Mouse (Mus musculus) limb, embryonic 15.5 days (tissue): Measurements from ENCODE around the gene Stn1. TPM values are rescaled to one million over a fixed set of nuclear protein-coding genes. Genes with fewer than 3 reads are reported as not detected.

ENCODE experiments used
- ATAC-seq: fragments of 200-750 bp; cut with Nextera tagmentation; 2 replicates; pipeline ENCODE4 v1.8.0; 2017; ENCODE audit warnings: low read depth, moderate TSS enrichment; ENCODE audit not compliant: insufficient number of reproducible peaks, low FRiP score, low TSS enrichment
- H3K27ac ChIP-seq: fragments of 300-500 bp; sonication (generic); 2 replicates; pipeline ENCODE4 v1.5.1; 2015; ENCODE audit warnings: moderate library complexity, mild to moderate bottlenecking, inconsistent platforms
- H3K27me3 ChIP-seq: fragments of 300-500 bp; sonication (generic); 2 replicates; pipeline ENCODE4 v1.6.1; 2015; ENCODE audit warnings: inconsistent platforms
- H3K36me3 ChIP-seq: fragments of 300-500 bp; sonication (generic); 2 replicates; pipeline ENCODE4 v1.6.1; 2015; ENCODE audit warnings: inconsistent platforms
- H3K4me1 ChIP-seq: fragments of 300-500 bp; sonication (generic); 2 replicates; pipeline ENCODE4 v1.6.1; 2015; ENCODE audit warnings: inconsistent platforms
- H3K4me2 ChIP-seq: fragments of 300-500 bp; sonication (generic); 2 replicates; pipeline ENCODE4 v1.6.1; 2015; ENCODE audit warnings: mild to moderate bottlenecking, inconsistent platforms
- H3K4me3 ChIP-seq: fragments of 300-500 bp; sonication (generic); 2 replicates; pipeline ENCODE4 v1.5.1; 2015; ENCODE audit warnings: mild to moderate bottlenecking, inconsistent platforms
- H3K9ac ChIP-seq: fragments of 300-500 bp; sonication (generic); 2 replicates; pipeline ENCODE4 v1.6.1; 2015; ENCODE audit warnings: inconsistent platforms
- H3K9me3 ChIP-seq: fragments of 300-500 bp; sonication (generic); 2 replicates; pipeline ENCODE4 v1.6.1; 2016; ENCODE audit warnings: inconsistent platforms
- WGBS: fragments of 180-500 bp; shearing (Covaris S2); methylation state at CpG from one replicate; pipeline ENCODE4 v1.1.7; 2015; 5-methylcytosine and 5-hydroxymethylcytosine counted together
- polyA plus RNA-seq: library from polyadenylated mRNA; unstranded; fragments of >200 nt; fragmentation: Nextera tagmentation; extraction: Ambion mirVana; gene quantifications from 2 replicates; pipeline ENCODE4 v1.2.1, GENCODE M21; 2015

Stn1 gene
- polyA plus RNA-seq, 1 experiment from 2014 or later: 52.2 TPM

- H3K36me3 ChIP-seq: no peaks in the 10 kb centered on the region
- peaks cover 37% of the 10 kb centered on the region for H3K4me1 ChIP-seq
- WGBS: under 1% methylated on average over 69 of the region's 70 CpGs
- no peaks in the 10 kb centered on the region for H3K27me3 ChIP-seq
- peak within 1 kb of the TSS; percentile 80 for H3K4me3 ChIP-seq
- H3K4me2 ChIP-seq: peak within 1 kb of the TSS; percentile 88
- H3K9ac ChIP-seq: peak within 1 kb of the TSS; percentile 94
- peak within 1 kb of the TSS; percentile 91 for H3K27ac ChIP-seq
- no peaks in the 10 kb centered on the region for H3K9me3 ChIP-seq
- ATAC-seq: peak; percentile 86
These were observed 72.7 kb downstream of the Stn1 start, which contains the start of gene Sh3pxd2a for GRCm38 (mm10) chr19:47464304-47465241. Gene Sh3pxd2a (minus strand): TSS chr19:47464401.

- no peaks in the 10 kb centered on the region for H3K27me3 ChIP-seq
- peak overlapping the region; percentile 80 for H3K4me3 ChIP-seq
- under 1% methylated on average over 43 of the region's 46 CpGs for WGBS
- peaks cover 45% of the 10 kb centered on the region for H3K4me1 ChIP-seq
- H3K27ac ChIP-seq: peak overlapping the region; percentile 91
- peak overlapping the region; percentile 88 for H3K4me2 ChIP-seq
- ATAC-seq: peak; percentile 61
- no peaks in the 10 kb centered on the region for H3K36me3 ChIP-seq
- peak overlapping the region; percentile 94 for H3K9ac ChIP-seq
- no peaks in the 10 kb centered on the region for H3K9me3 ChIP-seq
These were observed 73.5 kb downstream of the Stn1 start for GRCm38 (mm10) chr19:47463636-47464303.

GRCm38 (mm10) chr19:47463206-47463605 is 74.1 kb downstream of the Stn1 start:
- Histone ChIP-seq H3K4me3 (peak overlapping the region; percentile 80), H3K9ac (peak overlapping the region; percentile 94), H3K9me3 (no peaks in the 10 kb centered on the region), H3K36me3 (no peaks in the 10 kb centered on the region), H3K27me3 (no peaks in the 10 kb centered on the region), H3K4me1 (peaks cover 51% of the 10 kb centered on the region), H3K4me2 (peak overlapping the region; percentile 88), H3K27ac (peak overlapping the region; percentile 91)
- ATAC-seq: no peak
- WGBS: under 1% methylated on average over 13 of the region's 13 CpGs

GRCm38 (mm10) chr19:47462725-47463124 is 74.6 kb downstream of the Stn1 start:
- Histone ChIP-seq H3K9ac (peak overlapping the region; percentile 94; the same call in 1 of the 2 replicates), H3K27ac (no peak overlapping the region), H3K4me1 (peaks cover 56% of the 10 kb centered on the region), H3K36me3 (no peaks in the 10 kb centered on the region), H3K4me2 (peak overlapping the region; percentile 88), H3K4me3 (peak overlapping the region; percentile 80), H3K27me3 (no peaks in the 10 kb centered on the region), H3K9me3 (no peaks in the 10 kb centered on the region)
- ATAC-seq: no peak
- WGBS: 17% methylated on average over 6 of the region's 6 CpGs

- peaks cover 62% of the 10 kb centered on the region for H3K4me1 ChIP-seq
- H3K9ac ChIP-seq: no peak overlapping the region
- no peak overlapping the region for H3K4me3 ChIP-seq
- H3K36me3 ChIP-seq: no peaks in the 10 kb centered on the region
- no peaks in the 10 kb centered on the region for H3K27me3 ChIP-seq
- no peaks in the 10 kb centered on the region for H3K9me3 ChIP-seq
- peak overlapping the region; percentile 88; the same call in 1 of the 2 replicates for H3K4me2 ChIP-seq
- ATAC-seq: no peak
- 85% methylated on average over 3 of the region's 3 CpGs for WGBS
- H3K27ac ChIP-seq: no peak overlapping the region
These were observed 75.5 kb downstream of the Stn1 start for GRCm38 (mm10) chr19:47461838-47462237.

GRCm38 (mm10) chr19:47461386-47461785 is 75.9 kb downstream of the Stn1 start:
- ATAC-seq: no peak
- Histone ChIP-seq H3K4me1 (peaks cover 62% of the 10 kb centered on the region), H3K27me3 (no peaks in the 10 kb centered on the region), H3K9me3 (no peaks in the 10 kb centered on the region), H3K27ac (no peak overlapping the region), H3K4me3 (no peak overlapping the region), H3K9ac (no peak overlapping the region), H3K4me2 (no peak overlapping the region), H3K36me3 (no peaks in the 10 kb centered on the region)
- 86% methylated on average over 9 of the region's 9 CpGs for WGBS

GRCm38 (mm10) chr19:47460120-47460960 is 77.0 kb downstream of the Stn1 start:
- no peaks in the 10 kb centered on the region for H3K27me3 ChIP-seq
- H3K9ac ChIP-seq: 0 out of 2 replicates have a peak overlapping the region, but pooled peaks have one; percentile 17
- H3K4me1 ChIP-seq: peaks cover 66% of the 10 kb centered on the region
- no peak overlapping the region; the same call in 1 of the 2 replicates for H3K27ac ChIP-seq
- no peaks in the 10 kb centered on the region for H3K9me3 ChIP-seq
- H3K36me3 ChIP-seq: no peaks in the 10 kb centered on the region
- H3K4me3 ChIP-seq: no peak overlapping the region
- WGBS: 54% methylated on average over 19 of the region's 19 CpGs
- no peak overlapping the region for H3K4me2 ChIP-seq
- no peak for ATAC-seq

- no peak for ATAC-seq
- no peak overlapping the region for H3K4me3 ChIP-seq
These were observed 78.1 kb downstream of the Stn1 start for GRCm38 (mm10) chr19:47459214-47459613.

GRCm38 (mm10) chr19:47458504-47459161 is 78.7 kb downstream of the Stn1 start:
- no peak overlapping the region for H3K9ac ChIP-seq

More at GRCm38 (mm10) chr19:47459214-47459613, 78.1 kb downstream of the Stn1 start:
- H3K36me3 ChIP-seq: no peaks in the 10 kb centered on the region
- no peaks in the 10 kb centered on the region for H3K27me3 ChIP-seq
- H3K9ac ChIP-seq: no peak overlapping the region
- no peaks in the 10 kb centered on the region for H3K9me3 ChIP-seq
- H3K4me2 ChIP-seq: no peak overlapping the region
- H3K27ac ChIP-seq: peak overlapping the region; percentile 54
- 91% methylated on average over 5 of the region's 5 CpGs for WGBS
- peaks cover 72% of the 10 kb centered on the region for H3K4me1 ChIP-seq

GRCm38 (mm10) chr19:47457711-47458503 is 79.4 kb downstream of the Stn1 start:
- Histone ChIP-seq H3K9ac (no peak overlapping the region), H3K4me2 (peak overlapping the region; percentile 14; the same call in 1 of the 2 replicates)
- 0 out of 2 replicates have a peak, but pooled peaks have one; percentile 5 for ATAC-seq

More at GRCm38 (mm10) chr19:47458504-47459161, 78.7 kb downstream of the Stn1 start:
- peaks cover 77% of the 10 kb centered on the region for H3K4me1 ChIP-seq
- H3K4me2 ChIP-seq: peak overlapping the region; percentile 14; the same call in 1 of the 2 replicates
- no peak overlapping the region for H3K4me3 ChIP-seq
- no peaks in the 10 kb centered on the region for H3K9me3 ChIP-seq
- ATAC-seq: no peak
- H3K27me3 ChIP-seq: no peaks in the 10 kb centered on the region
- H3K27ac ChIP-seq: peak overlapping the region; percentile 54
- H3K36me3 ChIP-seq: no peaks in the 10 kb centered on the region
- 47% methylated on average over 17 of the region's 17 CpGs for WGBS

More at GRCm38 (mm10) chr19:47457711-47458503, 79.4 kb downstream of the Stn1 start:
- no peaks in the 10 kb centered on the region for H3K9me3 ChIP-seq
- H3K36me3 ChIP-seq: no peaks in the 10 kb centered on the region
- no peak overlapping the region for H3K4me3 ChIP-seq
- peak overlapping the region; percentile 18; the same call in 1 of the 2 replicates for H3K27ac ChIP-seq
- 49% methylated on average over 13 of the region's 13 CpGs for WGBS
- no peaks in the 10 kb centered on the region for H3K27me3 ChIP-seq
- peaks cover 75% of the 10 kb centered on the region for H3K4me1 ChIP-seq
